Mouse (Mus musculus) hindbrain, embryonic 12.5 days (tissue): Measurements from ENCODE around the gene Ttc6. TPM values are rescaled to one million over a fixed set of nuclear protein-coding genes. Genes with fewer than 3 reads are reported as not detected.

Source experiments
- ATAC-seq: fragments of 200-750 bp; cut with Nextera tagmentation; 2 replicates; pipeline ENCODE4 v1.8.0; 2017; ENCODE audit warnings: moderate TSS enrichment; ENCODE audit not compliant: low FRiP score
- H3K27ac ChIP-seq: fragments of 300-500 bp; sonication (generic); 2 replicates; pipeline ENCODE4 v1.5.1; 2016; ENCODE audit warnings: mild to moderate bottlenecking
- H3K27me3 ChIP-seq: fragments of 300-500 bp; sonication (generic); 2 replicates; pipeline ENCODE4 v1.6.1; 2016; ENCODE audit warnings: mild to moderate bottlenecking
- H3K36me3 ChIP-seq: fragments of 300-500 bp; sonication (generic); 2 replicates; pipeline ENCODE4 v1.6.1; 2016; ENCODE audit warnings: mild to moderate bottlenecking
- H3K4me1 ChIP-seq: fragments of 300-500 bp; sonication (generic); 2 replicates; pipeline ENCODE4 v1.6.1; 2016
- H3K4me2 ChIP-seq: fragments of 300-500 bp; sonication (generic); replicated peaks from 2 replicates; pipeline ENCODE4 v1.6.1; 2016; ENCODE audit warnings: mild to moderate bottlenecking
- H3K4me3 ChIP-seq: fragments of 300-500 bp; sonication (generic); 2 replicates; pipeline ENCODE4 v1.5.1; 2016; ENCODE audit warnings: mild to moderate bottlenecking
- H3K9ac ChIP-seq: fragments of 300-500 bp; sonication (generic); 2 replicates; pipeline ENCODE4 v1.6.1; 2016; ENCODE audit warnings: mild to moderate bottlenecking, moderate library complexity
- H3K9me3 ChIP-seq: fragments of 300-500 bp; sonication (generic); replicated peaks from 2 replicates; pipeline ENCODE4 v1.6.1; 2016; ENCODE audit warnings: mild to moderate bottlenecking
- WGBS: fragments of 180-500 bp; shearing (Covaris S2); methylation state at CpG from one replicate; pipeline ENCODE4 v1.1.7; 2016; 5-methylcytosine and 5-hydroxymethylcytosine counted together
- polyA plus RNA-seq: library from polyadenylated mRNA; unstranded; fragments of >200 nt; fragmentation: Nextera tagmentation; extraction: Ambion mirVana; gene quantifications from 2 replicates; pipeline ENCODE4 v1.2.1, GENCODE M21; 2016

Ttc6 gene
- polyA plus RNA-seq, 1 experiment from 2014 or later: 1.9 TPM

DNA sequence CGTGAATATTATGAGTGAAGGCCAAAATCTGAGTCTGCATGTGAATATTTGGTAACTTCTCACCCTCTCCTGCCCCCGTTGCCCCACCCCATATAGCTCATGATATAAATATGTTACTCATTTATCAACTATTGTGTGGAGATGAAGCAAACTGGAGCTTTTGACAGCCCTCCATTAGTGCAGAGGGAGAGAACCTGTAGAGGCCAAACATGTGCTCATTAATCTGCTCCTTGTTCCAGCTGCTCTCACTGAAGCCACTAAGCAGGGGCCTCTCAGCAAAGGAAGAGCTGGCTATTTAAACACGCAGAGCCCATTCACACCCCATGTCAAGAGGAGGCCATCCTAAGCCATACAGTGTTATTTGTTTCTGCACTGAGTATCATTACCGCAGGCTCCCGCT, 218.0 kb downstream of the Ttc6 start:
- Histone ChIP-seq H3K4me1 (no peaks in the 10 kb centered on the region), H3K36me3 (no peaks in the 10 kb centered on the region), H3K9ac (no peak overlapping the region), H3K4me2 (no peak overlapping the region), H3K27ac (no peak overlapping the region), H3K9me3 (no peaks in the 10 kb centered on the region), H3K4me3 (no peak overlapping the region), H3K27me3 (no peaks in the 10 kb centered on the region)
- no peak for ATAC-seq
- WGBS: 64% methylated on average over 5 of the region's 5 CpGs

DNA sequence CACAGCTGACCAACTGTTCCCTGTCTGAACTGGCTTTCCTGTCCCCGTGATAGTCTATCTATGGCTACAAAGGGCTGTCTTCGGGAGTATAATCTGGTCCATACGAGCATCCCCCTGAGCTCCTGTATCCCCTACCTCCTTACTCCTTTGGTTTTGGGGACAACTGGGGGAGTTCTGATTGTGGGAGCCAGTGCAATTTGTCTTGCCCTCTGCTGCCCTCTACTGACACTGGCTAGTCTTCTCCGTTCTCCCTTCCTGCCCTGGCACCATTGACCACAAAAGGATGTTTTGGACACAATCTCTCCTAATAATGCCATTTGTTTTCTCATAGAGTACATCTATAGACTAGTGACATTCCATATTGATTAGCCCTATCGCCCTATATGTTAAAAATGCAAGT, 223.6 kb downstream of the Ttc6 start:
- 23% methylated on average over 5 of the region's 5 CpGs for WGBS
- Histone ChIP-seq H3K4me1 (no peaks in the 10 kb centered on the region), H3K4me3 (no peak overlapping the region), H3K4me2 (no peak overlapping the region), H3K27me3 (no peaks in the 10 kb centered on the region), H3K9ac (no peak overlapping the region), H3K9me3 (no peaks in the 10 kb centered on the region), H3K36me3 (no peaks in the 10 kb centered on the region), H3K27ac (no peak overlapping the region)
- no peak for ATAC-seq

Other genes starting within 250 kb of the Ttc6 start
- 2.8 and 3.0 TPM in 2 replicates for gene Foxa1, start 17.2 kb upstream of the Ttc6 start, polyA plus RNA-seq